Mouse (Mus musculus) retina, embryonic 14.5 days (tissue): Measurements from ENCODE around the gene Gm20532.

Source experiments
- DNase-seq: peaks from one replicate; pipeline ENCODE4 v3.0.0-alpha.2; 2015; ENCODE audit warnings: low spot score

The Gm20532 gene

GRCm38 (mm10) chr2:26573807-26574206 is 12.6 kb upstream of the Gm20532 start:
- no peak for DNase-seq

GRCm38 (mm10) chr2:26574862-26575261 is 11.6 kb upstream of the Gm20532 start:
- peak; percentile 41 for DNase-seq

DNA sequence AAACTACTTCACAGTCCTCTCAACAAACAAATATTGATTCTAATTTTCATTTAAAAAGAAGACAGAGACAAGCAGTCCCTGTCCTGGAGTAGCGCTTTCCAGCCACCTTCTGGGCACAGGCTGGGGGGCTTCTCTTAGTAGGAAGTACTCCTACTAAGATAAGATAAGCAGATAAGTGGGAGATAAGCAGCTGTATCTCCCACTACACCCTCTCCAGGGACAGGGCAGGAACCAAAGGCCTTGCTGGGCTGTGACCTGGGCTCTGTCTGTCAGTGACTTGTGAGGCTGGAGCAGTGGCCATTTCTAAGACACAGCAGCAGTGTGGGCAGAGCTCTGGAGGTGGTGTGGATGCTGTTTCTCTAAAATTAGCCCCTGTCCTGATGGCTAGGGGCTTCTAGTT is 11.1 kb upstream of the Gm20532 start:
- no peak for DNase-seq

- DNase-seq = no peak
Measured at GRCm38 (mm10) chr2:26575865-26576264, 10.6 kb upstream of the Gm20532 start.

GRCm38 (mm10) chr2:26576462-26576861 is 10.0 kb upstream of the Gm20532 start:
- DNase-seq = no peak

DNA sequence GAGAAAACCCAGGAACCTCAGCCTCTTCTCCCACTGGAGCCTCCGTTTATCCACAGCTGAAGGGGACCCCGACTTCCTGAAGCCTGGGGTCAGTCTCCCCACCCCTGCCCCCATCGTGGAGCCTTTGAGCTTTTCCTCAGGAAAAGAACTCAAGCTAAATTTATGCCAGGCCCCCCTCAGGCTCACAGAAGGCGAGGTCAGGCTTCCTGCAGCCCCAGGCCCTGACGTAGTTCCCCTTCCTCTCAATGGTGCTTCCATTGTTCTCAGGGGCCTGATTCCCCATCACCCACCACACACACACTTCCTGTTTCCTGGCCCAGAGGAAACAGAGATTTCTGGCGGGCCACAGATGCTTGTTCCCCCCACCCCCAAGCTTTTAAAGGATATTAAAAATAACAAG is 8.1 kb upstream of the Gm20532 start:
- DNase-seq = no peak

DNA sequence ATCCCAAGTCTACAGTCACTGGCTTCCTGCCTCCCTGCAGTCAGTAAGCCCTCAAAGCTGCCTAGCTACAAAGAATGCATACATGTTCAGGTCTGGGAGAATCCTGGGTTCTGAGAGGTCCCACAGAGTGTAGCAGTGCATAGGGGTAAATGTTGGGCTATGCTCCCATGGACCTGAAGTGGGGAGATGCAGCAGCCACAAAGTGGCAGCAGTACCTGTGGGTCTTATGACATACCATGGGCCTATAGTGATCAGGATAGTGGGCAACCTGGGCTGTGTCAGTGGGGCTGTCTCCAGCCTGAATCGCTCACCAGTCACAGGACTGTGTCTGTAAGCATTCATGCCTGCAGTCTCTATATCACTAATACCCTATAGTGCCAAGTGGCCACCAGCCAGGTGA is 6.7 kb upstream of the Gm20532 start, which contains the start of gene Egfl7:
TSS of gene Egfl7 (plus strand) at position 301 of the 400 bp plus-strand sequence.
- no peak for DNase-seq

DNA sequence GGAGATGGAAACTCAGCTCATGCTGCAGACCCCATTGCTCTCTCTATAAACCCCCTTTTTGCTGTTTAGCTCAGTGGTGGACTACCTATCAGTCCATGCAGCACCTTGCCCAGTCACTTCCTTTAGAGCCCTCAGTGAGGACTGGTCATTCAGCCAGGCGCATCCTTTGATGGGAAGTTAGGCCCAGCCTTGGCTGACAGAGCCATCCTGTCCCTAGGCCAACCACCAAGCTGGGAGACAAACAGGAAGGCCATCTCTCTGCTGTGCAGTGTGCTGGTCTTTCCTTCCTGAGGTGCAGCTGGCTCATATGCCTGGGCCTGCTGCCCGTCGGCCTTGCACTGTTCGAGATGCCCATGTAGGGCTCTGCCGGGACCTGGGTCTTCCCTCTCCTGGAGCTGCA is 5.7 kb upstream of the Gm20532 start:
- no peak for DNase-seq

DNA sequence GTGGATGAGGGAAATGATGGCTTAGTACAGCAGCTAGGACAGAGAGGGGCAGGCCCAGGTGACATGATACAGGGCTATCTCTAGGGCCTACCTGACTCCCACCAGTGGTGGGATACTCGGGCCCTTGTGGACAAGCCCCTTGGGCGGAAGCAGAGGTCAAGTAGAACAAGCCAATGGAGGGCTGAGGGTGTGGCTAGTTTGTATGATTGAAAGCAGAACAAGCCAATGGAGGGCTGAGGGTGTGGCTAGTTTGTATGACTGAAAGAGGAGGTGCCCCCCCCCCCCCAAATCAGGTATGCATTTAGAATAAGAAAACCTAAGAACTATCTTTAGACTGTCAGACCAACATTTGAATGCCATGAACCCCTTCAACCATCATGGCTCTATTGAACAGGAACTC is 4.2 kb upstream of the Gm20532 start:
- DNase-seq = no peak

DNA sequence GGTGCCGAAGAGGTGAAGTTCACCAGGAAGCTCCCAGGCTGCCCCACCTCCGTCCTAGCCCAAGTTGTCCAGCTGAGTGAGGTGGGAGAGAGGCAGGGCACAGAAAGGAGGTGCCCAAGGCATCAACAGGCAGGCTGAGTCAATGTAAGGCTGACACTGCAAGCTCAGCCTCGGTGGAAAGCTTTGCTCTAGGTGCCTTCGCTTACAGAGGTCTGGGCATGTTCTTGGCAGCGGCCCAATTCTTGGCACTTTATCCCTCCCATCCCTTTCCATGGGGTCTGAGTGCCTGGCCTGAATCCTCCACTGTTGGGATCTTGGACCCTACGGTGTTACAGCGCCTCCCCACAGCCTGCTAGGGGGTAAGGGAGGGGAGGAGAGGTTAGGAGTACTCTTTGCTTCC is 3.7 kb upstream of the Gm20532 start:
- DNase-seq = no peak

DNA sequence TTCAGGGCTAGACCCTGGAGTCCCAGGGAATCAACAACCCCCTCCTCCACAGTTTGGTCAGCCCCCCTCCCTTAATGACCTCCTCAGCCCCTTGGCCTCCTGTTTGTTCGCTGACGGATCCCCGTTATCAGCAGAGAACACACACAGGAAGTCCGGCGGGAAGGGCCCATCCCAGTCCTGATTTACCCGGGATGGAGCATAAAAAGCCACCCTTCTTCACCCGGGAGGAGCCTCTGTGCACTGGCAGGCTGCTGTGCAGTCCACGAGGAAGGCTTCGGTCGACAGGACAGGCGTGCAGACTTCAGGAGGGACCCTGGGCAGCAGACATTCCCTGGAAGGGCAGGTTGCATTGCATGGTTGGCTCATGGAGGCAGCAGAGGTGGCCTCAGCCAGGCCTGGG is 2.8 kb upstream of the Gm20532 start:
- DNase-seq = no peak

DNA sequence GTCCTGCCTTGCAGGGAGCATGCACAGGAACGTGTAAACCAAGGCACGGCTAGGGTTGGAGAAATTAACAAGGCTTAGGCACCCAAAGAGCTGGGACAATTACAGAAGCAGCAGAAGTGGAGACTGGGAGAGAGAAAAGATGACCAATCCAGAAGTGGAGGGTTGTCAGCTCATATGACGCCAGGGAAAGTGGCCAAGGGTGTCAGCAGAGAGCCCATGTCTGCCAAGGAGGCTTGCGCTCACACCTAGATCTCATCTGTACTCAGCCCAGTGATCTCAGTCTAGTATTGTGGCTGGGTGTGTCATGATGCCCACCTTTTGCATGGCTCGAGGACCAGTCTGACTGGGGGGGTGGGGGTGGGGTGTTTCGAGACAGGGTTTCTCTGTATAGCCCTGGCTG is 726 bp upstream of the Gm20532 start:
- DNase-seq = no peak

GRCm38 (mm10) chr2:26587044-26587405 is 586 bp downstream of the Gm20532 start:
- DNase-seq = no peak

DNA sequence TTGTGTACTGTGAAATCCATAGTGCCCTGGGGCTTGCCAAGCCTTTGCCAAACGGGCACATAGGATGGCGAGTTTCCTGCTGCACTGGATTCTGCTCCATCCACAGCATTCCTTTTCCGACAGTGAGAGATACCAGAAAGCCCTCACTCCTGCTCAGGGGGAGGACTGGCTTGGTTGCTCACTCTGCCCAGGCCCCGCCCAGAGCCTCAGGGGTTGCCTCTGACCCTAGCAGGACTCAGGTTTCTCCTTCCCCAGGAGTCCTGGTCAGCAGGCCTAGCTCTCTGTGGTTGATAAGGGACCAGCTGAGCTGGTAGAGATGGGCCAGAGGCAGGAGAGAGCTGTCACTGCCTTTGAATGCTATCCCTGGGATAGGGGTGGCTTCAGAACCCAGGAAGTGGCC is 2.1 kb downstream of the Gm20532 start:
- DNase-seq = no peak

DNA sequence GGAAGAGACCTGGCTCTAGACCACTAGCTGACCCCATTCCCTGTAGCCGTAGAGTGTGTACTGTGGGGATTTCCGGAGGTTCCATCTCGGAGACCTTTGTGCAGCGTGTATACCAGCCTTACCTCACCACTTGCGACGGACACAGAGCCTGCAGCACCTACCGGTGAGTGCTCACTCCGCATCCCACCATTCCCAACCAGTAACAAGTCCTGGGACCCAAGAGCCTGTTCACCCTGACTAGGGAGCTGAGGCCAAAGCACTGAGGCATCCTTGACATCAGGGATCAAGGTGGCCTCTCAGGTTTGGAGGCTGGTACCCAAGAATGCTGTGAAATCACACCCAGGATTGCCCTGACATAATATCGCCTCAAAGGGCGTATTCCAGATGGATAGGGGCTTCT is 2.8 kb downstream of the Gm20532 start:
- no peak for DNase-seq

DNA sequence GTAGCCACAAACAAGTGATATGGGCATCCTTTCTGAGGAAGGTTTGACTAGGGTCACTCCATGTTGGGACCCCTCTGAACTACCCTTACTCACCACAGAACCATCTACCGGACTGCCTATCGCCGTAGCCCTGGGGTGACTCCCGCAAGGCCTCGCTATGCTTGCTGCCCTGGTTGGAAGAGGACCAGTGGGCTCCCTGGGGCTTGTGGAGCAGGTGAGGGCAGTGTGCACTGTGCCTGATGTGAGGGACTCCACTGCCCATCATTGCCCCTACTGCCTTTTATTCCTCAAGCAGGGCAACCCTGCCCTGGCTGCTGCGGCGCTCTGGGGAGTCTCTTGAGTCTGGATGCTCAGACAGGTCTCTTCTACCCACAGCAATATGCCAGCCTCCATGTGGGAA is 3.8 kb downstream of the Gm20532 start:
- DNase-seq = no peak

- DNase-seq = no peak
Measured at GRCm38 (mm10) chr2:26590962-26591361, 4.5 kb downstream of the Gm20532 start.

DNA sequence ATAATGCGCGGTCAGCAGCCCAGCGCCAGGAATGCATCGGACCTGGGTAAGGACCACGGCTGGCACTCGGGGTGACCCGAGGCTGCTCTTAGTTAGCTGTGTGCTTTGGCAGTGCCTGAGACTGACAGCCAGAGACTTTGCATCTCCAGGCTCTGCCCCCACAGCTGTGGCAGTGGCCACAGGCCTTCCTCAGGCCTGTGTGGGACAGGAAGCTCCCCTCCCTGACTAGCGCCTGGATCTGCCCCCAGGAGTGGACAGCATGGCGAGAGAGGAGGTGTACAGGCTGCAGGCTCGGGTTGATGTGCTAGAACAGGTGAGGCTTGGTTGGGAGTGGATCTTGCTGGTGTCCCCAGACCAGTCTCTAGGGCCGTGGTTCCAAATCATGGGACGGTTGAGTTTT is 5.0 kb downstream of the Gm20532 start:
- DNase-seq = no peak

DNA sequence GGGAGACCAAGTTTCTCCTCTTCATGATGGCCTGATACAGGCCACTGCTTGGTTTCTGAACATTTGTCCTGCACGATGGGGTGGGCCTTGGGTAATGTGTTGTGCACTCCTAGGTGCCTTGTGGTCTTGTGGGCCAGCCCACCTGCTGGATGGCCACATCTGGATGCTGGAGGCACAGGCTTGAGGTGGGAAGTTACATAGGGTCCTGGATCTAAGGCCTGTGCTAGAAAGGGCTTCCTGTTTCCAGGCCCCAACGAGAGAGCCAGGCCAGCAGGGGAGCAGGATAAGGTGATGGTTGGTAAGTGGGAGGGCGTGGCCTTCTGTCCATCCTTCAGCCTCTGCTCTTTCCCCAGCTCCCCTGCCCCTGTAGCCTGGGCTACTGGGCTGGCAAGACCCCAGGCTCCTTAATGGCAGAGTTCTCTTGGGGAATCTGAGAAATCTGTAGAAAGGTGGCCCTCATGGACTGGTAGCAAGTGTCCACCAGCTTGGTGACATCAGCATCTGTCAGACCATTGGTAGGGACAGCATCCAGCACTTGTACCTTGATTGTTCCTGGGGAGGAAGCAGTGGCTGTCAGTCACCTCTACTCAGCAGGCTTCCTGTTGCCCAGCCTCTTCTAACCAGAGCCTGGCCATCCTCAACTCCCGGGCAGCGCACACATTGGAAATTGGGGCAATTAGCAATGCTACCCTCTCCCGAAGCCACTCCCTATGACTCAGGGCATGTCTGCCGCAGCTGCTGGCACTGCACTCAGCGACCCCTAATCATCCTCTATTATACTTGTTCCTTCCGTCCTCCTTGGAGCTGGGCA is 7.0 kb downstream of the Gm20532 start:
- DNase-seq = peak; percentile 45

GRCm38 (mm10) chr2:26594022-26594346 is 7.5 kb downstream of the Gm20532 start:
- DNase-seq = peak; percentile 67

DNA sequence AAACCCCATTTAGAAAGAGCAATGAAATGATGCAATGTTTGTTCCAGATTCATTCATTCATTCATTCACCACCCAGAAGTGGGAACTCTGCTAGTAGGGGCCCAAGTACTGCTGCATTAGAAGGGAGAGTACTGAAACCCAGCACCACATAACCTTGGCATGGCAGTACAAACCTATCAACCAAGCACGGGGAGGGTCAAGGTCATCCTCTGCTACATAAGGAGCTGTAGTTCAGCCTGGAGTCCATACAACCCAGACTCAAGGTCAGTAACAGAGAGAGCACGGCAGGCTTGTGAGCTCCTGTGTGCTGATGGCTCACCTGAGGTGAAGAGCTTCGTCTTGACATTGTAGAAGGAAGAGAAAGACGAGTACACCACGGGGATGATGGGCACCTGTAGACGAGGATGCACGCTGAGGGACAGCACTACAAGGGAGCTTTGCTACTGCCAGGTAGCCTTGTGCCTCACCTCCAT is 8.1 kb downstream of the Gm20532 start:
- DNase-seq = no peak

DNA sequence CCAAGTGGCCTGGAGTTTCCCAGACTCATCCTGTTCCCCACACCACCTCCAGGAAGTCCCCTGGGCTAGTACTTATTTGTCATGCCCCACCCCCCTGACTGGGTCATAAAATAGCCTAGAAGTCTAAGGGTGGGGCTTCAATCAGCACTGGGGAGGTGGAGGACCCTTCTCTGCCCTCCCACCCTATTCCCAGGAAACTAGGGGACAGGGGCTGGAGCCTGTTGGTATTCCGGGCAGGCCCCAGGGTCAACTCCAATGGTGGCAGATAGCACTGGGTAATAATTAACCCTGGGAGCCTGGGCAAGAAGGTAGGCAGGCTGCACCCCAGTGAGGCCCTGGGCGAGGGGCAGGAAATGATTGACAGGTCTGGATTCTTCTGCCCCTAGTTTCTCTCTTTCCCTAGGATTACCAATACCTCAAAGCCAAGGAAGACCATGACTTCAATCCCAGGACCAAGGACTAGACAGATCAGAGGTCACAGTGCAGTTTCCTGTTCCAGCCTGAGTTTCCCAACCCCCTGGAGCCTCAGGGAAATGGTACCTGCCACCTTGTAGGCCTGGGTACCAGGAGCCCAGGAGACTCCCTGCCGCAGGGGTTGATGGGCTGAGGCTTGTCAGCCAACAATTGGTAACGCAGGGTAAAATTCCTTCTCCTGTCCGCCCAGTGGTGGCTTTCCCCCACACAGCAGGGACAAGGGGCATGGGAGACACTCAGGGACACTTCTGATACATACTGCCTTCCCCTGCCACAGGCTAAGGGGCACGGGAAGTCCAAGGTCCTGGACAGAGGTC is 8.7 kb downstream of the Gm20532 start:
- no peak for DNase-seq

DNA sequence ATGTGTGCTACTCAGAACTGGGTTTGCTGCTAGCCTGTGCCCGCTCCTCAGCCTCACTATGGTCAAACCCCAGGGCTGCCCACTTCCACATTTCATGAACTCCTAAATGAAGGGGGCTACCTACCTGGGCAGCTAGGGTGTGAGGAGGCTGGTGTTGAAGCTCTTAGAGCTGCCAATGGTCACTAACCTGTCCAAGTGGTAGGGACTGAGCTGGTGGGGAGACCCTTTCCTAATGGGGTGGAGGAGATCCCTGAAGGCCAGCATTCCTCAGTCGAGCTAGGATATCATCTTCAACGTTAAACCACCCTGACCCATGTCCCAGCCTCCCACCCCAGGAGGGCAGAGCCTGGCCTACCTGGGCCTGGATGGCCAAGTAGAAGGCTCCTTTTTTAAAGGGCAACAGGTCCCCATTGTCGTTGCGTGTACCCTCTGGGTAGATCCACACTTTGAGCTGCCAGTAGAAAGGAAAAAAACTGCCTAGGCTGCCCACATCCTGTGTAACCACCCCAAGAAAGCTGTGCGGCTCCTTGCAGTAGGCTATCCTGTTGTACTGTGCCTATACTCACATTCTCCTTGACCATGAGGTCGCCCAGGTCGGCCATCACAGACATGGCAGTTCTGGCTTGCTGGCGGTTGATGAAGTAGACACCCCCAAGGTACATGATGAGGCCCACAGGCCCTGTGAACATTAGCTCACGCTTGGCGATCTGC is 9.4 kb downstream of the Gm20532 start:
- DNase-seq = no peak
